Mouse (Mus musculus) retina, postnatal 1 day (tissue): Measurements from ENCODE around the gene Ap1m1.

Experiments
- DNase-seq: peaks from one replicate; pipeline ENCODE4 v3.0.0-alpha.2; 2012

The Ap1m1 gene

DNA sequence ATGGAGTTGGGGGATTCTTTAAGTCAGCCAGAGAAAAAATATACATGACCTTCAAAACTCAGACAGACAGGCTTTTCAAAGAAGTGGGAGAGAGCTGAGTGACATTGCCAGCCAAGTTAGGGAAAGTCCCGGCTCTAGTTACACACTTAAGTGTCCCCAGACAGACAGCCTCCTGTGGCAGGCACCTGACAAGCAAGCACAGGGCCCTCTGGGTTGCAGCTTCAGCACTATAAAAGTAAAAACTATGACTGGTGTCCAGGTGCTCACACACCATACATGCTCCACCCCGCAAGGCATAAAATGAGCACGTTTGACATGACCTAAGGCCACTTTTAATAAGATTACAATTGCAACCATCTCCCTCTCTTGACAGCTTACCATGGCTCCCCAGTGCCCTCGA lies 20.8 kb downstream of the Ap1m1 start:
- no peak for DNase-seq

DNA sequence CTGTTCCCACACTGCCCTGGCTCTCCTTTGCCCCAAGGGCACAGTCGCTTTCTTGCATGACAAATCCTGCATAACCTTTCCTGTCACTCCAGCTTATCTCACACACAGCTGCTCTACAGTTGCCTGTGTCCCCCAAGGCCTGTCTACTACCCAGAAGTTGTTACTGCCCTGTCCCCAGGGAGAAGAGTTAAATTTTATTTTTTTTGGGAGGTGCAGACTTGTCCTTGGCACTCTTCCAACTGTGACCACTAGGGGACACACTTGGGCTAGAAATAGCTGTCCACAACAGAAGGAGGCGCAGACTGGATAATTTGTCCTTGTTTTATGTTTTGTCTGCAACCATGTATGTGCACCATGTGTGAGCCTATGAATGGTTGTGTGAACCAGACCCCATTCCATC lies 21.2 kb downstream of the Ap1m1 start:
- peak; percentile 83 for DNase-seq

DNA sequence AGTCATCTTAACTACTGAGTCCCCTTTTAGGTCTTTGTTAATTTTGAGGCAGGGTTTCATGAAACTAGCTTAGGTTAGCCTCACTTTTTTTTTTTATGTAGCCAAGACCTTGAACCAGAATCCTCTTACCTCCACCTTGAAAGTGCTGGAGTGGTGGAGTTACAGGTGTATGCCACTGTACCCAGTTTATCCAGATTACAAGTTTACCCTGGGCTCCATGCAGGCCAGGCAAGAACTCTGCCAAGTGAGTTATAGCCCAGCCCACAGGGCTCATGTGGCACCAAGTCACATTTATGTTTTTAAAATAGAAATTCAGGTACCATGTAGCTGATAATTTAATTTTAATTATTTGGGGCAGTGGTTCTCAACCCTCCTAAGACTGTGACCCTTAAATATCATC lies 21.6 kb downstream of the Ap1m1 start:
- no peak for DNase-seq

DNA sequence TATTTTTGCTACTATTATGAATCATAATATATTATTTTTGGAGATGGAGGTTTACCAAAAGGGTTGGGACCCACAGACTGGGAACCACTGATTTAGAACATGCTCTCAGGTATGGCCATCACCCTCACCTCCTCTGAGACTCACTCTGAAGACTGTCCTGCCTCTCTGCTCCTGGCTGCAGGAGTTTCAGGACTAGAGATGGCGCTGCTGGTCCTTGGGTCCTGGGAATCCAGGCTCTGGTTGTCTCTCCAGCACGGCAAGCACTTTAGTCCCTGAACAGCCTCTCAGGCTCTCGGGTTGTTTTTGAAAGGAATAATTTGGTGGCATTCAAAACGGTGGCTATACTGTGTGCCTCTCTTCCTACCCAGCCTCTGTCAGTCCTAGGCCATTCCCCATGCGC lies 22.1 kb downstream of the Ap1m1 start:
- DNase-seq: no peak

DNA sequence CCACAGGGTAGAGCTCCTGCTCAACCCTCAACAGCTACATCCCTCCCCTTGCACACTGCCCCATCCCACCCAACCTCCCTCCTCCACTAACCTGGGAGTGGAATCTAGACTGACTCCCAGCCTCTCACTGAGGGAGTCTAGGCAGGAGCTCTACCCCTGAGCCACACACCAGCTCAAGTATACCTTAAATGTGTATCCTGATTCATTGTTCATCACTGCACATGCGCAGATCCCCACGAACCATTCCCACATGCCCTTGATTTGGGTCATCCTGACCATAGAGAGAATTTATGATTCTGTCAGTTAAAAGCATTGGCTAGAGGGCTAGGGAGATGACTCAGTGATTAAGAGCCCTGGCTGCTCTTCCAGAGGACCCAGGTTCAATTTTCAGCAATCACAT lies 22.9 kb downstream of the Ap1m1 start:
- no peak for DNase-seq

DNA sequence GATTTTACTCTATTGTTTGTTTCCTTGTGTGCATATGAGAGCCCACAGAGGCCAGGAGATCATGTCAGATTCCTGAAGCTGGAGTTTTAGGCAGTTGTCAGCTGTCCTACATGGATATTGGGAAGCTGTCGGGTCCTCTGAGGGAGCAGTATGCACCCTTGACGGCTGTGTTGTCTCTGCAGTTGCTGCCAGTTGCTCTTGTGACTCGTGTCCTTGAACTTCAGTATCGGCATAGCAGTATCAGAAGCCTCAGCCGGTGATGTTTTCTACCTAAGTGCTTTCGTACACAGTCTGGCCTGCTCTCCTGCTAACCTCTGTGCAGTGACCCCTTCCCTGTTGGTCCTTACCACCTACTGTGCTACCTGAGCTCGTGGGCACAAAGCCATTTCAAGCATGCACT lies 23.6 kb downstream of the Ap1m1 start:
- no peak for DNase-seq

DNA sequence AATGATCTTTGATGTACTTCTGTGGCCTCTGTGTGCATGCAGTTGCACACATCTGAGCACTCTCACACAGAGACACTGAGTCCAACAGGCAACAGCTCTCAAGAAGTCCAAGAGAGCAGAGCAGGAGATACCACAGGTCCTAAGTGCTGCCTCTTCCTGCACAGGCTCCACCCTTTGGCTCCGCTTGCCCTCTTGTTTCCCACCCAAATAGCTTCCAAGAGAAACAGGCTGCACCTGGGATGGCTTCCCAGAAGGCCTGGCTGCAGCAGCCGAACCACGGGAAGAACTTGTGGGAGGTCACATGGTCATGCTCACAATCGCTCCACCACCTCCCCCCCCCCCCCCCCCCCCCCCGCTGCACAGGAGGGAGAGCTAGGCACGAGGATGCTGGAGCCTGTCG lies 25.5 kb downstream of the Ap1m1 start:
- DNase-seq: no peak

DNA sequence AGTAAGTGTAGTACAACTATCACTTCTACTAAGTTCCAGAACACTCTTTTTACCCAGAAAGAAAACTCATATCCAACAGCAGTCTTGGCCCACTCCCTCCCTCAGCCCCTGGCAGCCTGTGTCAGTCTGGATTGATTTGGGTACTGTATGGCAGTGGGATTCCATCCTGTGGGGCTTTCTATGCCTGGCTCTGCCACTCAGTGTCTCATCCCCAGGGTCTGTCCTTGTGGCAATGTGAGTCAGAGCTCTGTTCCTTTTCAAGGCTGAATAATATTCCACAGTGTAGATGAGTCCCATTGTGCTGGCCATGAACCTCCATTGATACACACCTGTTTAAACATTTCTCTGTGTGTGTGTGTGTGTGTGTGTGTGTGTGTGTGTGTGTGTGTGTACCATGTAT lies 26.9 kb downstream of the Ap1m1 start:
- DNase-seq: no peak

DNA sequence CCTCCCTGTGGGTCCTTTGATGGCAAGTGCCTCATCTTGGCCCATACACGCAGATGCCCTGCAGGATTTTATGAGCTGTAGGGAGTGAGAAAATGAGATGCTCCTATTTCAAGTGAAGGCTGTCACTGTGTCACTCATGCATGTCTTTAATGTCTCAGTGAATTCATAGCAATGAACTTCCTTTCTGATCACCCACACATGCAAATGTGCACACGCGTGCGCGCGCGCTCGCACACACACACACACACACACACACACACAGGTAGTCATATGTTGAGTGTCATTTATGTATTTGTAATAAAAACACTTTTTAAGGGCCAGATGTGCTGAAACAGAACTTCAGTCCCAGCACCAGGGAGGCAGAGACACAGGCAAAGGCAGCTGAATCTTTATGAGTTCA lies 27.3 kb downstream of the Ap1m1 start:
- no peak for DNase-seq

DNA sequence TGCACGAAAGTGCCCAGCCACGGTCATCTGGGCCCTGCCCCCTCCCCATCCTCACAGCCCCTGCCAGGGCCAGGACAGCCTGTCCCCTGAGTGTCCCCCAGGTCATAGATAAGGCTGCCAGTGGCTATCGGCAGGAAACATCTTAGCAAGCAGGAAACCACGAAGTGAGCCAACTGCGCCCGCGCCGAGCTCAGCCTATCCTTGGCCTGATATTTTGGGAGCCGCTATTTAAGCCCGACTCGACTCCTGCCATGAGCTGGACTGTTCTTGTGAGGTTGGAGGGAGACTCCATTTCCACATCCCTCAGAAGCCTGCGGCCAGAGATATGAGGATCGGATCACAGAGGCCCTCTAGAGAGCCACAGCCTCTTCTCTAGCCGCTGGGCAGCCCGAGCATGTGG lies 28.5 kb downstream of the Ap1m1 start:
- no peak for DNase-seq

DNA sequence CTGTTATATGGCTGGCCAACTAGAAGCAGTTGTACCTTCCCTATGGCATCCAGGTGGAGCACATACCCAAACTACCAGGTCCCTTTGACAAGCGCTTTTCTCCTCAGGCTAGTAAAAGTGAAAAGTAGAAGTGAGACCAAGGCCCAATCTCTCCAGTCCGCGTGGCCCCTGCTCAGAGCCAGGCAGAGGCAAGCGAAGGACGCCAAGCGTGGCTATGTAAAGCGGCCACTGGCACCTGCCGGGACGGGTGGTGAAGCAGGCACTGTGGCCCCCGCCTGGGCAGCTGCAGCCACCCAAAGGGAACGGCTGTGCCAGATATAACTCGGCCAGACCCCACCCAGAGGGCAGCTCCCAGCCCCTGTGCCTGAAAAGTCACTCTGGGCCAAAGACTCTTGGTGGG lies 30.8 kb downstream of the Ap1m1 start:
- DNase-seq: no peak

DNA sequence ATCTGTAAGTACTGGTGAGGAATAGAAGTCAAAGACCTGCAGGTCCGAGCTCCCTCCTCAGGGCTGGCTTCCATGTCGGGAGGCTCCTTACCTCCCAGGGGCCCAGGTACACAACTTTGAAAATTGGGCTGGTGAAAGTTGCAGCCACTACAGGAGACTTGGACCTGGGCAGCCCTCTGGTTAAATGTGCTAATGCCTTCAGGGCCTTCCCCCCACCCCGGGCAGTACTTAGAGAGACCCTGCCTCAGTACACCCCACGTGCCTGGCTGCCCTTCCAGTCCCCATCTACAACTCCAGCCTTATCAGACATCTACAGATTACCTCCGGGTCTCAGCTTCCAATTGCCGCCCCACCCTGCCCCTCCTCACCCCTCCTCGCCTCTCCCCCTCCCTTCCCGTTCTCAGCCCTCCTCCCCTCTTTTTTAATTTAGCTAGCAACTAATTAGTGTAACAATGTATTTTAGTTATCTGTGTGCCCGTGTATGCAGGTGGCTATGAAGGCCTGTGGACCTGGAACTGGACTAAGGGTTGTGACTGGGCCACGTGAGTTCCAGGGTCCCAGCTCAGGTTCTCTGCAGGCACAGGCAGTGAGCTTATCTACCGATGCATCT lies 31.3 kb downstream of the Ap1m1 start:
- no peak for DNase-seq

DNA sequence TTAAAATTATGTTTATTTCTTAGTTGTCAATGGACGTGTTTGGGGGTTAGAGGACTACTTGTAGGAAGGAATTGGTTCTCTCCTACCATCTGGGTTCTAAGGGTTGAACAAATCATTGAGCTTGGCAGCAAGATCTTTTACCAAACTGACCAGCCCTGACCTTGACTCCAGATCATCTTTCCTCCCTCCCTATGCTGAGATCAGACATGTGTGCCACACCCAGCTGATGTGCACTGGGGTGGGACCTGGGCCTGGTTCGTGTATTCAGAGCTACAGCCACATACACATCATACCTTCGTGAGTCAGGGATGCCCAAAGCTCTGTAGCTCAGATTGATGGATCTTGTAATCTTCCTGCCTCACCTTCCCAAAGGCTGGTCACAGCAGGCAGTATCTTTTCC lies 31.9 kb downstream of the Ap1m1 start:
- DNase-seq: no peak

DNA sequence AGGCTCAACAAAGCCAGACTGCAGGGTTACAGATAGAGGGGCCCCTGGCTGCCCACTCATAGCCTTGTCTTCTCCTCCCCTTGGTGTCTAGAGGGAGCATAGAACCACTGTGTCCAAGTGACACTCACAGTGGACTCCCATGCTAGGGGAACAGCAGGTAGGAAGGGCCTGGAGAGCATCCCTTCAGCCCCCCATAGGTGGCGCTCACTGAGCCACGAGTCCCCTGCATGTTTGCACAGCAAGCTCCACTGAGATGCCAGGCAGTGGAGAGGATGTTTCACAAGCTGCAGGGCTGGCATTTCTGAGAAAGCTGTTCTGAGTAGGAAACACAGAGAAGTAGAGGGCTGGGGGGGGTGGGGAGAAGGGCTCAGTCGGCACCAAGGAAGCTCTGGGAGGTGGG lies 32.5 kb downstream of the Ap1m1 start:
- peak; percentile 55 for DNase-seq

DNA sequence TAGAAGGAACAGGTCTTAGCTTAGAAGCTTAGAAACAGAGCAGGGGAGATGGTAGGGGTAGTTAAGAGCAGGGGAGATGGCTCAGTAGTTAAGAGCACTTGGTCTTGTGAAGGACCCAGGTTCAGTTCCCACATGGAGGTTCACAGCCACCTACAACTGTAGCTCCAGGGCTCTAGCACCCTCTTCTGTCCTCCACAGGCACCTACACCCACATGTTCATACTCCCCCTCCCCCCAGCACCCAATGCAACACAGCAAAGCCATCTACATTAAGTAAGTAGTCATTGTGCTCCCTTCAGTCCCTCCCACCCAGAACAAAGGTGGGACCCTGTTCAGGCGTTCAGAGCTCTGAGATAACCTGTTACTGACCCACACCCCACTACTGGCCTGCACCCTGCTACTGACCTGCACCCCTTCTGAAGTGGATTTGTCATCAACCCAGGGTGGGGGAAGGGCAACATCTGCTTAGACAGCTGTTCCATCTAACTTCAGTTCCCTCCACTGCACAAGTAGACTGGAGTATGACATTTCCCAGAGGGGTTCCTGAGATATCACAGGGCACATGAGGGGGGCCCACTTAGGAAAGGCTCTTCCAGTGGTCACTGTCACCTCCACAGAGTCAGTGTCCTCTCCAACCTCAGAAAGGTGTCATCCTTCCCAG lies 33.4 kb downstream of the Ap1m1 start:
- DNase-seq: no peak

DNA sequence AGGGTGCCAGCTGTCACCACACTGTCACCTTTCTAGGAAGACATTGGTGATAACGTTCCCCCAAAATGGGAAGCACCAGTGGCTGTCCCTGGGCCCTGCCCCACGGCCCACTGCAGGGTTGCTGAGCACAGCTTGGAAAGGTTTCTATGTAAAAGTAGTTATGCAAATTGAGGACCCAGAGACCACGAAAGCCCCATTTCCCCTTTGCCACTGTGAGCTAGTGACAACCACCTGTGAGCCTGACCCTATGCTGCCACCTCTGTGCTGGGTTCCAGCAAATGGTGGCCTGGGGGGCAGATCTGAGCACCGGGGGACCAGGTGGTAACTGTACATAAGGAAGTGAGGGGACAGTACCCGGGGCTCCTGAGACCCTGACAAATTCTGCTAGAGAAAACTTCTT lies 34.0 kb downstream of the Ap1m1 start:
- no peak for DNase-seq

DNA sequence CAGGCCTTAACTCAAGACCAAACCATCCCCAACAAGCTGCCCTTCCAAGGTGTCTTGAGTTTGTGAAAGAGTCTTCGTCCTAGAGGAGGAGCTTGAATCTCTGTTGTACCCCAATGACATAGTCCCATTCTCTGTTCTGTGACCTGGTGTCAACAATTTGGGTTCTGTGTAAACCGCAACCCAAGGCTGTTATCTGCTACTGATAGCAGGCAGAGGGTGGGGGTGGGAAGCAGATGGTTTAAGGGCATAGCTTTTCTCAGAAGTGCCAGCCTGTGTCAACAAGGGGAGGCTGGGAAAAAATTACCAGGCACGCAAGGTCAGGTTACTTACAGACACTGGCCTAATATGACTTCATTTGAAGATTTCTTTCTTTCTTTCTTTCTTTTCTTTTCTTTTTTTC lies 37.4 kb downstream of the Ap1m1 start:
- DNase-seq: no peak

DNA sequence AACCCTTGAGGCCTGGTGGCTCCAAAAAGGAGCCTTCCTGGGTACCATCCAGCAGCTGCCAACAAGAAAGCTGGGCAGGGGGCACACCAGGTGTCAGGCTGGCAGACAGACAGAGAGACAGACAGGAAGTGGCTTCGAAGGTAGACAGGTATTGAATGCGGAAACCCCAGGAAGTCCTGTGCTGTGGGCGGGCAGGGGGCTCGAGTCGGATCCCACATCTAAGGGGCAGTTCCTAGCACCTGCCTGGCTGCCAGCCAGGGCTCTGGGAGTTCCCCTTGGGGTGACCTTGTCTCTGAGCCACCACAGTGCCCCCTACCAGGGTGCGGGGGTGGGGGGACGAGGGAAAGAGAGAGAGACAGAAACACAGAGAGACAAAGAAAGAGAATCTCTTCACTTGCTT lies 39.3 kb downstream of the Ap1m1 start:
- no peak for DNase-seq

DNA sequence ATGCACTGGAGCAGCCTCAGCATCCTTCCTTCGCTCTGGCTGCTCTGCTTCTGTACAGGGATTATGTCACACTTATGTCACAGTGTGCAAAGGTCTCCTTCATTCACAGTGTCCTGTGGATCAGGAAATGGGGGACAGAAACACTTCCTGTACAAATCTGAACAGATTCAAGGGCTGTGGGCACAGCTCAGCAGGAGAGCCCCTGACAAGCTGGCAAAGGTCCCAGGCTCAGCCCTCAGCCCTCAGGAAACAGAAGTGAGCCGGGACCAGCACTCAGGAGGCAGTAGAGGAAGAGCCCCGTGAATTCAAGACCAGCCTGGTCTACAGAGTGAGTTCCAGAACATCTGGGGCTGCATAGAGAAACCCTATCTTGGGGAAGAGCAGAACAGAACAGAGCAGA lies 41.8 kb downstream of the Ap1m1 start:
- DNase-seq: no peak

DNA sequence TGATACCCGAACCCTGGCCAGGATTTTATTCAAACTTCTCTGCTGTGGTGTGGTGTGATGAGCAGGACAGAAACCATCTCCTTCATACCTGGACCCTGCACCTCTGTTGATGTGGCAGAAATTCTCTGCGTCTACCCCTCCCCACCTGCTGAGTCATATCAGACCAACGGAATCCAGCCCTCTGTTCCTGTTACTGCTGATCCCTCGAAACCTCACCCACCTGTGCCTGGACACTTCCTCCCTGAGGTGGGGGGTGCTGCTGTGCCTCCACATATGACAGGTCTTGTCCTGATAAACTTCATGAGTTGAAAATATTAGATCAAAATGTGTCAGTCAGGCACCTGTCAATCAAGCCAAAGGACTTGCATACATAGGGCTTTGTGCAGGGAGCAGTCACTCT lies 45.5 kb downstream of the Ap1m1 start:
- no peak for DNase-seq

DNA sequence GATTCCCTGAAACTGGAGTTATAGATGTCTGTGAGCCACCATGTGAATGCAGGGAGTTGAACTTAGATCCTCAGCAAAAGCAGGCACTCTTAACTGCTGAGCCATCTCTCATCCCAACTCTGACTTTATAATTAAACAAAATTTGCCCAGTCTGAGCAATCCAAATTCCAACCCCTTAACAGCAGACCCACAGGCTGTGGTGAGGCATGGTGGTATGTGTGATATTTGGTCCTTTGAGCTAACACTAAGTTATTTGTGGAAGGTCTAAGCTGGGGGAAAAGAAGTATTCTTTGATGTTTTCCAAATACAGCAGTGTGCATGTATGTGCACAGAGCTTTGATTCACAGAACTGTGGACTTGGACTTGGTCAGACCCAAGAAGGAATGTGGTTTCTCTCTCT lies 49.2 kb downstream of the Ap1m1 start:
- DNase-seq: no peak

DNA sequence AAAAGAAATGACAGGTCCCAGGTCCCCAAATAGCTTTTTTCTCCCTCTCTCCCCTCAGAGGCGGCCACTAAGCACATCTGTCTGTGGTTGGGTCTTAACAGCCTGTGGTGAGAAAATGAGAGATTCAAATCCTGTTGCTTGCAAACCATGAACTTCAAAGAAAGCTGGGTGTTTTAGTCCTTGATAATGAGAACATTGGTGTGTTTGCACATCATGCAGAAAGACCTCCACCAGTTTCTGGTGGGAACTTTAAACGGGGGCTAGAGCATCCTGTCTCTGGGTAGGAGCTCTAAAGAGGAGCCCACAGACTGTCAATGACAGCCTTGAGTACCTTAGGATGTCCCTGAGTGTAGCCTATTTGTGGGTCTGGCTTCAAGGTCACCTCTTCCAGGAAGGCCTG lies 51.3 kb downstream of the Ap1m1 start:
- DNase-seq: no peak

DNA sequence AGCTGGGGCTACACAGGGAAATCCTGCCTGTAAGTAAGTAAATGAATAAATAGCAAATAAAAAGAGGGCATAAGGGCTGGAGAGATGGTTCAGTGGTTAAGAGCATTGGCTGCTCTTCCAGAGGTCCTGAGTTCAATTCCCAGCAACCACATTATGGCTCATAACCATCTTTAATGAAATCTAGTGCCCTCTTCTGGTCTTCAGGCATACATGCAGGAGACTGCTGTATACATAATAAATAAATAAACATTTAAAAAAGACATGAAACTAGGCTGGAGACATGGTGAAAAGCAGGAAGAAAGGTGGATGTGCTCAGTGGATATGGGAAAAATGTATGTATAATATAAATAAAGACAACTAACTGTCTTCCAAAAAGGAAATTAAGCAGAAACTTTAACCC lies 53.5 kb downstream of the Ap1m1 start:
- no peak for DNase-seq

DNA sequence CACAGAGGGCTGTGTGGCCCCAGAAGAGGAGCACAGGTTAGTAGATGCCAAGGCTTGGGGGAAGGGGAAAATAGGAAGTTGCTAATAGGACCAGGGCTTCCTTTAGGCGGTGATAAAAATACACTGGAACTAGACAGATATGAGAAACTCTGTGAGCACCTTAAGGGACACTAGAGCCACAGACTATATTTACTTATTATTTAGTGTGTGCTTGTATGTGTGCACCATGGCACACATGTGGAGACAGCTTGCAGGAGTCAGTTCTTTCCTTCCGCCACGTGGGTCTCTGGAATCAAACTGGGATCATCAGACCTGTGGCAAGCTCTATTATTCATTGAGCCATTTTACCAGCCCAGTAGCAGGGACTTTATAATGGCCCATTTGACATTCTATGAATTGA lies 55.3 kb downstream of the Ap1m1 start:
- DNase-seq: no peak

DNA sequence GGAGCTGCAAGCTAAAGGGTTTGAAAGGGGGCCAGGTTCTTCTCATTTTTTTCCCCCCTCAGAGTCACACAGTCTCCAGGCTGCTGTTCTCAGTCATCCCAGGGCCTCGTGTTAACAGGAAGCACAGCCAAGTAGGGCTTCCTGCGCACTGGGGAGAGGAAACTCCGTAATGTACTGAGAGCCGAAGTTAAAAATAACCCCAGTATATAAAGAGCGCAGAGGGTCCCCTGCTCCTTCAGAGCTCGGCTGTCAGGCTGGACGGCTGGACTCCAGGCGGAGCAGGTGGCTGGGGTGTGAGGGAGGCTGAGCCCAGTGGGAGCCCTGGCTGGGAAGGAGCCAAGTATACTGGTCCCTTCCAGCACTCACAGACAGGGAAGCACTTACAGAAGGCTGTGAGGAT lies 55.9 kb downstream of the Ap1m1 start:
- DNase-seq: no peak

DNA sequence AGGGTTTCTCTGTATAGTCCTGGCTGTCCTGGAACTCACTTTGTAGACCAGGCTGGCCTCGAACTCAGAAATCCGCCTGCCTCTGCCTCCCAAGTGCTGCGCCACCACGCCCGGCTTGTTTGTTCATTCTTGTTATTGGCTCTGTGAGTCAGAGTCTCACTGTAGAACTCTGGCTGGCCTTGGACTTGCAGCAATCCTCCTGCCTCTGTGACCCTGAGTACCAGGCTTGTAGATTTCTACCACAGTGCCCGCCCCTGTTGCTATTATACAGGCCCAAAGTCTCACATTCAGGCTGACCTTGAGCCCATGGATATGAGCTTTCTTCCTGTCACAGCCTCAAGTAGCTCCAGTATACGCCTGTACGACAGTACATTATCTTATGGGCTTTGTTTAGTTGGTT lies 56.7 kb downstream of the Ap1m1 start:
- no peak for DNase-seq
